Mouse (Mus musculus): ENCODE measurements around the gene Cenpn. TPM values are rescaled to one million over a fixed set of nuclear protein-coding genes. Genes with fewer than 3 reads are reported as not detected.

Cenpn gene
- total and polyA plus RNA-seq, 2 experiments from 2014 or later = 4.3 to 8.4 TPM

GRCm38 (mm10) chr8:116934976-116935375 is 13.4 kb downstream of the Cenpn start:
- no peak overlapping the region for H3K4me3 ChIP-seq (ENCODE audit: low read length)
- no peak for ATAC-seq
- H3K27ac ChIP-seq = no peak overlapping the region
- no peak for DNase-seq (ENCODE audit: low spot score)
- TF ChIP-seq CTCF (IDR thresholded peaks at IDR 0.05; ENCODE audit: low read depth) = no peak
- H3K27me3 ChIP-seq (ENCODE audit: insufficient read depth, low read length) = no peaks in the 10 kb centered on the region
- no peak overlapping the region for H3K4me2 ChIP-seq (ENCODE audit: low read depth, low read length)
- no peak overlapping the region for H3K9ac ChIP-seq (replicated peaks; ENCODE audit: low read length)
- no peaks in the 10 kb centered on the region for H3K4me1 ChIP-seq (ENCODE audit: insufficient read depth, low read length)
- 94% methylated on average over 4 of the region's 4 CpGs for whole genome bisulfite sequencing
- H3K36me3 ChIP-seq (ENCODE audit: insufficient read depth, low read length) = 0 out of 2 replicates have a peak, but pooled peaks cover 6% of the 10 kb centered on the region
- H3K9me3 ChIP-seq (ENCODE audit: low read length) = no peaks in the 10 kb centered on the region

- DNase-seq (ENCODE audit: low spot score) (no peak), ATAC-seq (no peak)
- no peaks in the 10 kb centered on the region for H3K9me3 ChIP-seq (ENCODE audit: low read length)
- H3K4me3 ChIP-seq (ENCODE audit: low read length) = no peak overlapping the region
- no peak for TF ChIP-seq CTCF (IDR thresholded peaks at IDR 0.05; ENCODE audit: low read depth)
- H3K4me2 ChIP-seq (ENCODE audit: low read depth, low read length) = no peak overlapping the region
- H3K36me3 ChIP-seq (ENCODE audit: insufficient read depth, low read length) = 0 out of 2 replicates have a peak, but pooled peaks cover 6% of the 10 kb centered on the region
- H3K9ac ChIP-seq (replicated peaks; ENCODE audit: low read length) = no peak overlapping the region
- H3K27me3 ChIP-seq (ENCODE audit: insufficient read depth, low read length) = no peaks in the 10 kb centered on the region
- no peak overlapping the region for H3K27ac ChIP-seq
- 24% methylated on average over 6 of the region's 6 CpGs for WGBS
- no peaks in the 10 kb centered on the region for H3K4me1 ChIP-seq (ENCODE audit: insufficient read depth, low read length)
Observed at GRCm38 (mm10) chr8:116935506-116935905, 14.0 kb downstream of the Cenpn start.

- 75% methylated on average over 12 of the region's 12 CpGs for WGBS
- peak overlapping the region; percentile 36 for H3K4me2 ChIP-seq (ENCODE audit: low read depth, low read length)
Observed at GRCm38 (mm10) chr8:116942284-116943058, 20.9 kb downstream of the Cenpn start.

GRCm38 (mm10) chr8:116943161-116943554 is 21.6 kb downstream of the Cenpn start, which contains the start of gene Atmin:
Gene Atmin, plus strand, starts transcription at chr8:116943393.
- Histone ChIP-seq H3K27me3 (ENCODE audit: insufficient read depth, low read length) (no peaks in the 10 kb centered on the region), H3K4me3 (ENCODE audit: low read length) (peak within 1 kb of the TSS; percentile 96), H3K36me3 (ENCODE audit: insufficient read depth, low read length) (0 out of 2 replicates have a peak, but pooled peaks cover 1% of the 10 kb centered on the region), H3K4me2 (ENCODE audit: low read depth, low read length) (peak within 1 kb of the TSS; percentile 95), H3K27ac (peak within 1 kb of the TSS; percentile 80), H3K9ac (replicated peaks; ENCODE audit: low read length) (peak within 1 kb of the TSS; percentile 91), H3K4me1 (ENCODE audit: insufficient read depth, low read length) (peaks cover 11% of the 10 kb centered on the region; the same call in 1 of the 2 replicates), H3K9me3 (ENCODE audit: low read length) (no peaks in the 10 kb centered on the region)
- DNase-seq (ENCODE audit: low spot score) (peak; percentile 97), ATAC-seq (peak; percentile 92)
- under 1% methylated on average over 46 of the region's 46 CpGs for WGBS
- peak; percentile 45 for TF ChIP-seq CTCF (IDR thresholded peaks at IDR 0.05; ENCODE audit: low read depth)

More at GRCm38 (mm10) chr8:116942284-116943058, 20.9 kb downstream of the Cenpn start:
- H3K9ac ChIP-seq (replicated peaks; ENCODE audit: low read length) = no peak overlapping the region
- H3K27ac ChIP-seq = no peak overlapping the region
- H3K9me3 ChIP-seq (ENCODE audit: low read length) = no peaks in the 10 kb centered on the region
- H3K27me3 ChIP-seq (ENCODE audit: insufficient read depth, low read length) = no peaks in the 10 kb centered on the region
- no peak for ATAC-seq
- H3K4me1 ChIP-seq (ENCODE audit: insufficient read depth, low read length) = peaks cover 11% of the 10 kb centered on the region; the same call in 1 of the 2 replicates
- no peak overlapping the region for H3K4me3 ChIP-seq (ENCODE audit: low read length)
- no peak for TF ChIP-seq CTCF (IDR thresholded peaks at IDR 0.05; ENCODE audit: low read depth)
- DNase-seq (ENCODE audit: low spot score) = no peak
- H3K36me3 ChIP-seq (ENCODE audit: insufficient read depth, low read length) = 0 out of 2 replicates have a peak, but pooled peaks cover 3% of the 10 kb centered on the region

- Histone ChIP-seq H3K27me3 (ENCODE audit: insufficient read depth, low read length) (no peaks in the 10 kb centered on the region), H3K4me1 (ENCODE audit: insufficient read depth, low read length) (peaks cover 11% of the 10 kb centered on the region; the same call in 1 of the 2 replicates), H3K4me2 (ENCODE audit: low read depth, low read length) (peak overlapping the region; percentile 95), H3K9ac (replicated peaks; ENCODE audit: low read length) (peak overlapping the region; percentile 91), H3K4me3 (ENCODE audit: low read length) (peak overlapping the region; percentile 96), H3K36me3 (ENCODE audit: insufficient read depth, low read length) (no peaks in the 10 kb centered on the region), H3K9me3 (ENCODE audit: low read length) (no peaks in the 10 kb centered on the region), H3K27ac (peak overlapping the region; percentile 80)
- ATAC-seq (peak; percentile 78), DNase-seq (ENCODE audit: low spot score) (peak; percentile 45)
- WGBS = 1% methylated on average over 57 of the region's 62 CpGs
- no peak for TF ChIP-seq CTCF (IDR thresholded peaks at IDR 0.05; ENCODE audit: low read depth)
Observed at GRCm38 (mm10) chr8:116943555-116944384, 22.2 kb downstream of the Cenpn start.

GRCm38 (mm10) chr8:116944385-116944696 is 22.8 kb downstream of the Cenpn start:
- Histone ChIP-seq H3K4me1 (ENCODE audit: insufficient read depth, low read length) (peaks cover 11% of the 10 kb centered on the region; the same call in 1 of the 2 replicates), H3K27me3 (ENCODE audit: insufficient read depth, low read length) (no peaks in the 10 kb centered on the region), H3K9ac (replicated peaks; ENCODE audit: low read length) (peak overlapping the region; percentile 91), H3K36me3 (ENCODE audit: insufficient read depth, low read length) (no peaks in the 10 kb centered on the region), H3K9me3 (ENCODE audit: low read length) (no peaks in the 10 kb centered on the region), H3K27ac (peak overlapping the region; percentile 23; the same call in 1 of the 2 replicates), H3K4me2 (ENCODE audit: low read depth, low read length) (peak overlapping the region; percentile 95), H3K4me3 (ENCODE audit: low read length) (peak overlapping the region; percentile 96)
- WGBS = 8% methylated on average over 4 of the region's 4 CpGs
- DNase-seq (ENCODE audit: low spot score) = no peak
- TF ChIP-seq CTCF (IDR thresholded peaks at IDR 0.05; ENCODE audit: low read depth) = no peak
- no peak for ATAC-seq
